Mouse (Mus musculus): Measurements from ENCODE around the gene Pkmyt1.

DNA sequence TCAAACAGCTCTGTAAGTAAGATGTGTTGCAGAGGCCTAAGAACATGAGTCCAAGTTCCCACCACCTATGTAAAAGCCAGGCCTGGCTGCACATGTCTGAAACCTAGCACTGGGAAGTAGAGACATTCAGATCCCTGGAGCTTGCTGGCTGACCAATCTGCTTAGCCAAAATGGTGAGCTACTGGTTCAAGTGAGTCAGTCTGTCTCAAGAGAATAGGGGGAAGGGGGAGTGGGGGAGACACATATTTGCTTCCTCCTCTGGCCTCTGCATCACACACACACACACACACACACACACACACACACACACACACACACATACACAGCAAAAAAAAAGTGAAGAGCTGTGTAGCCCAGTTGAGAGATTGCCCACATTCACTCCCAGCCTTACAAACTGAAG, 57.2 kb downstream of the Pkmyt1 start:
- no peak for TF ChIP-seq EP300 (IDR thresholded peaks at IDR 0.05; ENCODE audit: low read depth)
- no peak for TF ChIP-seq CTCF (IDR thresholded peaks at IDR 0.05; ENCODE audit: low read depth)
